Mouse (Mus musculus) heart, postnatal 4 days (tissue): Measurements from ENCODE around the gene 4921536K21Rik. TPM values are rescaled to one million over a fixed set of nuclear protein-coding genes. Genes with fewer than 3 reads are reported as not detected.

Source experiments
- DNase-seq: peaks from one replicate; pipeline ENCODE4 v3.0.0; 2021
- total RNA-seq, 2 experiments: library from RNA; stranded (reverse); gene quantifications; 2 replicates each; pipeline ENCODE4 v1.2.3; 2021

4921536K21Rik gene
- total RNA-seq, 2 experiments from 2014 or later = 0.14 to 0.17 TPM

- DNase-seq = peak; percentile 74
Measured at GRCm38 (mm10) chr11:3853481-3854034, 41.3 kb downstream of the 4921536K21Rik start.

- DNase-seq = no peak
Measured at GRCm38 (mm10) chr11:3853031-3853430, 41.9 kb downstream of the 4921536K21Rik start.

DNA sequence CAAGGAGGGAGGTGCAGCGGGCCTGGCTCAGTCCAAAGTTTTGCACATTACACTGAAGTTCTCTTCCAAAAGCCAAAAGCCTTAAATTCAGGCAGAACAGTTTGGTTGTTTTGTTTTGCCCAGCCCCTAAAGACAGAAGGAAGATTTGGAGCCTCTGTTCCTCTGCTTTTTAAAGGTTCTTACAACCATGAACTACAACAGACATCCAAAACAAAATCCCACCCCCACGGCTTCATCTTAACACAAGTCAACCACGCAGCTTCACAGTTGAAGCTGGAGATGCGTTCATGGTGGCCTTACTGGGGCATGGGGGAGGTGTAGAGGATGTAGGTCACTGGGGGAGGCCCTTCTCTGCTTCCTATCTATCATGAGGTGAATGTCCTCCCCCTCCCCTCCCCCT, 43.0 kb downstream of the 4921536K21Rik start:
- DNase-seq = no peak

- DNase-seq = no peak
Measured at GRCm38 (mm10) chr11:3850746-3851277, 44.1 kb downstream of the 4921536K21Rik start.

DNA sequence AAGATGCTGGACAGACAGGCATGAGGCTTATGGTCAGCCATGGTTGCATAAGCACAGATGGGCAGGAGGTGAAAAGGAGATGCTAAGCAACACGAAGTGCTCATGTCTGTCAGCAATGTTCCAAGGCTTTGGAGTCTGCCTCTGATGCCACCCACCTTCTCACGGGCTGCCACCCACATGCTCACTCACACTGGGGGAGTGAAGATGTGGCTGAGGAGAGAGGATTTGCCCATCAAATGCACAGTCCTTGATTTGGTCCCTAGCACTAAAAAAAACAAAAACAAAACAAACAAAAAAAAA, 44.6 kb downstream of the 4921536K21Rik start:
- DNase-seq = no peak

GRCm38 (mm10) chr11:3849469-3850314, 45.2 kb downstream of the 4921536K21Rik start:
- no peak for DNase-seq

DNA sequence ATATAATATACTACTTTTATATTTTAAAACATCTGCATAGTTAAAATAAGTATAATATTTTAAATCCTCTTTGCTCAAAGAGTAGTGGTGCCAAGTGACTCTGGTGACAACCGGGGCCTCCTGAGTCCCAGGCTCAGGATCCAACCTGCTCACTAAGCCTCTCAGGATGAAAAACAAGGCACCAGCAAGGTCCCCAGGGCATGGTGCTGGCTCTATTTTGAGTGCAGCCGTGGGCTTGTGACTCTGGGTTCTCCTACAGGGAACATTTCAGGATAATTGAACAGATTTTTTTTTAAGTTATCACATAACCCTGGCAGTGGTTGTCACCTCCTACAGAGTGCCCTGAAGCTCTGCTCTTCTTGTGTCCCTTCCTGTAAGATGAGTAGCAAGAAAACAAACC, 48.5 kb downstream of the 4921536K21Rik start:
- DNase-seq = no peak

GRCm38 (mm10) chr11:3843943-3844734, 50.8 kb downstream of the 4921536K21Rik start:
- peak; percentile 37 for DNase-seq

Other genes starting within 250 kb of the 4921536K21Rik start
- 10 to 100 TPM; 34.7 to 42.4 TPM for gene Morc2a, start 245.9 kb downstream of the 4921536K21Rik start, total RNA-seq
- 1 to 10 TPM; 5.4 to 6.1 TPM for gene Osbp2, start 31.2 kb downstream of the 4921536K21Rik start, total RNA-seq
- 10 to 100 TPM; 21.5 to 24.4 TPM for gene Dusp18, start 142 bp upstream of the 4921536K21Rik start, total RNA-seq
- 1 to 10 TPM; 3.6 to 4.0 TPM for gene Slc35e4, start 19.6 kb upstream of the 4921536K21Rik start, total RNA-seq
- gene Tcn2, start 37.1 kb upstream of the 4921536K21Rik start, total RNA-seq = 10 to 100 TPM; 38.8 to 40.6 TPM
- 10 to 100 TPM; 41.0 to 42.0 TPM for gene Pes1, start 68.9 kb upstream of the 4921536K21Rik start, total RNA-seq
- not detected for gene 4930556J24Rik, start 81.7 kb upstream of the 4921536K21Rik start, total RNA-seq
- gene Gal3st1, start 88.5 kb upstream of the 4921536K21Rik start, total RNA-seq = under 1 TPM; 0.14 to 0.23 TPM
- not detected for gene Sec14l4, start 136.4 kb upstream of the 4921536K21Rik start, total RNA-seq
- not detected for gene Sec14l3, start 169.7 kb upstream of the 4921536K21Rik start, total RNA-seq
- 10 to 100 TPM; 46.3 to 52.0 TPM for gene Mtfp1, start 200.3 kb upstream of the 4921536K21Rik start, total RNA-seq
- gene Sec14l2, start 228.3 kb upstream of the 4921536K21Rik start, total RNA-seq = 1 to 10 TPM in 1 of 2 experiments, under 1 TPM in 1; 0.91 to 1.1 TPM
- 10 to 100 TPM; 17.5 to 18.3 TPM for gene Rnf215, start 240.1 kb upstream of the 4921536K21Rik start, total RNA-seq